Mouse (Mus musculus) neural tube, embryonic 15.5 days (tissue): ENCODE measurements at regions not wholly inside any gene's neighbourhood (a gene's known extent, or its start where the extent isn't known, plus 50 kb on each side); places are given as distances from the start of the nearest gene placed in this dataset.

Experiments
- ATAC-seq: fragments of 200-750 bp; cut with Nextera tagmentation; 2 replicates; pipeline ENCODE4 v1.8.0; 2017; ENCODE audit warnings: mild to moderate bottlenecking, moderate TSS enrichment, moderate library complexity; ENCODE audit not compliant: low FRiP score
- H3K27ac ChIP-seq: fragments of 300-500 bp; sonication (generic); replicated peaks from 2 replicates; pipeline ENCODE4 v1.5.1; 2015; ENCODE audit warnings: mild to moderate bottlenecking, inconsistent platforms
- H3K27me3 ChIP-seq: fragments of 300-500 bp; sonication (generic); replicated peaks from 2 replicates; pipeline ENCODE4 v1.6.1; 2015; ENCODE audit warnings: inconsistent platforms
- H3K36me3 ChIP-seq: fragments of 300-500 bp; sonication (generic); 2 replicates; pipeline ENCODE4 v1.6.1; 2015; ENCODE audit warnings: inconsistent platforms
- H3K4me1 ChIP-seq: fragments of 300-500 bp; sonication (generic); 2 replicates; pipeline ENCODE4 v1.6.1; 2015; ENCODE audit warnings: inconsistent platforms
- H3K4me2 ChIP-seq: fragments of 300-500 bp; sonication (generic); 2 replicates; pipeline ENCODE4 v1.6.1; 2015; ENCODE audit warnings: inconsistent platforms, mild to moderate bottlenecking, moderate library complexity
- H3K4me3 ChIP-seq: fragments of 300-500 bp; sonication (generic); replicated peaks from 2 replicates; pipeline ENCODE4 v1.5.1; 2015; ENCODE audit warnings: mild to moderate bottlenecking, inconsistent platforms
- H3K9ac ChIP-seq: fragments of 300-500 bp; sonication (generic); replicated peaks from 2 replicates; pipeline ENCODE4 v1.6.1; 2015; ENCODE audit warnings: mild to moderate bottlenecking, inconsistent platforms
- H3K9me3 ChIP-seq: fragments of 300-500 bp; sonication (generic); replicated peaks from 2 replicates; pipeline ENCODE4 v1.6.1; 2016; ENCODE audit warnings: inconsistent platforms
- WGBS: fragments of 180-500 bp; shearing (Covaris S2); methylation state at CpG from one replicate; pipeline ENCODE4 v1.1.7; 2015; ENCODE audit warnings: mixed read lengths; 5-methylcytosine and 5-hydroxymethylcytosine counted together

GRCm38 (mm10) chr10:8037986-8038631, 82.1 kb upstream of the Tab2 start:
- H3K9ac ChIP-seq = no peak overlapping the region
- H3K36me3 ChIP-seq = no peaks in the 10 kb centered on the region
- 0 out of 2 replicates have a peak overlapping the region, but pooled peaks have one; percentile 25 for H3K27ac ChIP-seq
- no peaks in the 10 kb centered on the region for H3K27me3 ChIP-seq
- H3K9me3 ChIP-seq = no peaks in the 10 kb centered on the region
- peaks cover 24% of the 10 kb centered on the region for H3K4me1 ChIP-seq
- H3K4me3 ChIP-seq = no peak overlapping the region
- no peak overlapping the region for H3K4me2 ChIP-seq
- ATAC-seq = peak; percentile 75
- 8% methylated on average over 5 of the region's 5 CpGs for WGBS

- Histone ChIP-seq H3K4me3 (no peak overlapping the region), H3K4me1 (peaks cover 24% of the 10 kb centered on the region), H3K4me2 (no peak overlapping the region), H3K36me3 (no peaks in the 10 kb centered on the region), H3K9me3 (no peaks in the 10 kb centered on the region), H3K27ac (no peak overlapping the region), H3K9ac (no peak overlapping the region), H3K27me3 (no peaks in the 10 kb centered on the region)
- WGBS = 73% methylated on average over 4 of the region's 4 CpGs
- ATAC-seq = no peak
Measured at GRCm38 (mm10) chr10:8036293-8036692, 80.3 kb upstream of the Tab2 start.

GRCm38 (mm10) chr10:8035310-8035709, 79.3 kb upstream of the Tab2 start:
- H3K36me3 ChIP-seq = no peaks in the 10 kb centered on the region
- no peaks in the 10 kb centered on the region for H3K9me3 ChIP-seq
- no peak overlapping the region for H3K4me3 ChIP-seq
- H3K27me3 ChIP-seq = no peaks in the 10 kb centered on the region
- peaks cover 24% of the 10 kb centered on the region for H3K4me1 ChIP-seq
- H3K4me2 ChIP-seq = no peak overlapping the region
- H3K9ac ChIP-seq = no peak overlapping the region
- H3K27ac ChIP-seq = no peak overlapping the region
- no peak for ATAC-seq
- 16% methylated on average over 1 of the region's 1 CpGs for WGBS

GRCm38 (mm10) chr10:8032203-8032602, 76.2 kb upstream of the Tab2 start:
- H3K9me3 ChIP-seq = no peaks in the 10 kb centered on the region
- no peaks in the 10 kb centered on the region for H3K27me3 ChIP-seq
- no peak overlapping the region for H3K27ac ChIP-seq
- H3K9ac ChIP-seq = no peak overlapping the region
- ATAC-seq = no peak
- peaks cover 12% of the 10 kb centered on the region for H3K4me1 ChIP-seq
- no peaks in the 10 kb centered on the region for H3K36me3 ChIP-seq
- 84% methylated on average over 1 of the region's 1 CpGs for WGBS
- H3K4me3 ChIP-seq = no peak overlapping the region
- H3K4me2 ChIP-seq = no peak overlapping the region

GRCm38 (mm10) chr10:8028840-8029239, 72.8 kb upstream of the Tab2 start:
- no peak for ATAC-seq
- Histone ChIP-seq H3K27ac (no peak overlapping the region), H3K27me3 (no peaks in the 10 kb centered on the region), H3K9me3 (no peaks in the 10 kb centered on the region), H3K9ac (no peak overlapping the region), H3K4me2 (no peak overlapping the region), H3K4me1 (peaks cover 4% of the 10 kb centered on the region; the same call in 1 of the 2 replicates), H3K36me3 (no peaks in the 10 kb centered on the region), H3K4me3 (no peak overlapping the region)
- 82% methylated on average over 2 of the region's 2 CpGs for WGBS

DNA sequence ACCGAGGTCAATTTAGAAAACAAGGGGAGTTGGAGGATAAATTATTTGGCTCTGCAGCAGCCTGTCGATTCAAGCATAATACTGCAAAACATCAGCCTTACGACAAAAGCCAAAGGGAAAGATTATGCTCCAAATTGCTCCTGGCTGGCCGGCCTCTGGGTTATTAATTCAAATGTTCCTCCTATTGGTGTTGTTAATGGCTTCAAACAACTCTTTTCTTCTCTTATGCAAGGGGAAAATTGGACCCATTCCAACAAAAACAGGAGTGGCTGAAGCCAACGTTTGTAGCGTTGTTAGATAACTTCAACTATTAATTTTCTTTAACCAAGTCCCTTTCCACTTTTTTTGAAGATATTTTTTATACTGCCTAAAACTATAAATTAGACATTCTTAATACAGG, 71.0 kb upstream of the Tab2 start:
- Histone ChIP-seq H3K27me3 (no peaks in the 10 kb centered on the region), H3K4me1 (peaks cover 4% of the 10 kb centered on the region; the same call in 1 of the 2 replicates), H3K9ac (no peak overlapping the region), H3K4me2 (no peak overlapping the region; the same call in 1 of the 2 replicates), H3K27ac (no peak overlapping the region), H3K4me3 (no peak overlapping the region), H3K9me3 (no peaks in the 10 kb centered on the region), H3K36me3 (no peaks in the 10 kb centered on the region)
- no peak; the same call in 1 of the 2 replicates for ATAC-seq
- WGBS = 7% methylated on average over 6 of the region's 6 CpGs

DNA sequence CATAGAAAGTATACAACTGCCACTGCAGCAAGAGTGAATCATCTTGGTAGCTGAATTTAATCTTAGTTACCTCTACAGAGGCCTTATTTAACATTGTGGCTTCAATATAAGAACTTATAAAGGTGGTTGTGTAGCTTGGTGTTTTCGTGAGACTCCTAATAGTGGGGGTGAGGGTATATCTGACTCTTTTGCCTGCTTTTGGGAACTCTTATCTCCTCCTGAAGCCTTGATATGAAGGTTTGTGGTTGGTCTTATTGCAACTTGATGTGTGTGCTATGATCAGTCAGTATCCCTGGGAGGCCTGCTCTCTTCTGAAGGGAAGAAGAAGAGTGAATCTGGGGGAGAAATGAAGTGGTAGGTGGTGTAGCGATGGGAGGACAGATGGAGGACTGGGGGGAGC, 67.7 kb upstream of the Tab2 start:
- Histone ChIP-seq H3K36me3 (no peaks in the 10 kb centered on the region), H3K27me3 (no peaks in the 10 kb centered on the region), H3K4me3 (no peak overlapping the region), H3K9ac (no peak overlapping the region), H3K9me3 (no peaks in the 10 kb centered on the region), H3K4me2 (no peak overlapping the region), H3K27ac (no peak overlapping the region), H3K4me1 (peaks cover 4% of the 10 kb centered on the region; the same call in 1 of the 2 replicates)
- WGBS = 95% methylated on average over 2 of the region's 2 CpGs
- ATAC-seq = no peak

DNA sequence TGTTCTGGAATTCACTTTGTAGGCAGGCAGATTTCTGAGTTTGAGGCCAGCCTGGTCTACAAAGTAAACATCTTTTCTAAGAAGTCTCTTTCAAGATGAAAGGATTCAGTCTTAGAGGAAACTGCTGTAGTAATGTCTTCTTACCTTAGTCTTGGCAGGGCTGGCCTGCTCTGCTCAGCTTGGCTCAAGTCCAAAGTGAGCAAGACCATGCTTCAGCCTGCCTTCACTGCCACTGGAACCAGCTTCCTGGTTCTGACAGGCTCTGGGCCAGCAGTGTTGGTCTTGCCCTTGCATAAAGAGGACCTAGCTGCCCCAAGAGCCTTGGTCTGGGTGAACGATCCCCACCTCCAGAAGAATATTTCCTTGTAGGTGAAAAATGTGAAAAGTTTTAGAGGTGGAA, 65.9 kb upstream of the Tab2 start:
- no peaks in the 10 kb centered on the region for H3K27me3 ChIP-seq
- WGBS = 86% methylated on average over 1 of the region's 1 CpGs
- H3K27ac ChIP-seq = no peak overlapping the region
- no peaks in the 10 kb centered on the region for H3K36me3 ChIP-seq
- H3K9me3 ChIP-seq = no peaks in the 10 kb centered on the region
- no peak overlapping the region for H3K9ac ChIP-seq
- peaks cover 3% of the 10 kb centered on the region; the same call in 1 of the 2 replicates for H3K4me1 ChIP-seq
- H3K4me2 ChIP-seq = no peak overlapping the region
- no peak overlapping the region for H3K4me3 ChIP-seq
- no peak for ATAC-seq

GRCm38 (mm10) chr10:8020916-8021705, 65.1 kb upstream of the Tab2 start:
- H3K36me3 ChIP-seq = no peaks in the 10 kb centered on the region
- no peak overlapping the region for H3K4me3 ChIP-seq
- no peaks in the 10 kb centered on the region for H3K9me3 ChIP-seq
- H3K27ac ChIP-seq = no peak overlapping the region
- no peak overlapping the region for H3K4me2 ChIP-seq
- no peaks in the 10 kb centered on the region for H3K27me3 ChIP-seq
- no peaks in the 10 kb centered on the region for H3K4me1 ChIP-seq
- no peak for ATAC-seq
- 63% methylated on average over 4 of the region's 4 CpGs for WGBS
- H3K9ac ChIP-seq = no peak overlapping the region

DNA sequence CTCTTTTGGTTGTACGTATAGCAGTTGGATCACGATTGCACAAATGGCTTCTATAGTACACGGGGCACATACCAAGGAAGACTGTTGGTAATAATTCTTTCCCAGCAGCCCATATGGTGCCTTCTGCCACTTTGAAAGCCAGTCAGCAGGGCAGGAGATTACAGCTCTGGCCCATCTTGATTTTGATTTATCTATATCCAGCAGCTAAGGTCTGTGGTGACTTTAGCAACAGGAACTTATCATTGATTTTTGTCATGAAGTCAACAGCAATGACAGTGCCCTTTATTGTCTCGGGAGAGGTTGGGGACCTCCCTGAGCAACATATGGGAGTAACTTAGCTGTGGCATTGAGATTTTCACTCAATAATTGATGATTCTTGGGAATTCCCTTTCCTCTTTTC, 64.1 kb upstream of the Tab2 start:
- no peak overlapping the region for H3K9ac ChIP-seq
- H3K9me3 ChIP-seq = no peaks in the 10 kb centered on the region
- WGBS = 73% methylated on average over 4 of the region's 4 CpGs
- no peak overlapping the region for H3K4me3 ChIP-seq
- H3K36me3 ChIP-seq = no peaks in the 10 kb centered on the region
- H3K4me1 ChIP-seq = no peaks in the 10 kb centered on the region
- H3K27me3 ChIP-seq = no peaks in the 10 kb centered on the region
- no peak overlapping the region for H3K4me2 ChIP-seq
- H3K27ac ChIP-seq = no peak overlapping the region
- ATAC-seq = no peak

DNA sequence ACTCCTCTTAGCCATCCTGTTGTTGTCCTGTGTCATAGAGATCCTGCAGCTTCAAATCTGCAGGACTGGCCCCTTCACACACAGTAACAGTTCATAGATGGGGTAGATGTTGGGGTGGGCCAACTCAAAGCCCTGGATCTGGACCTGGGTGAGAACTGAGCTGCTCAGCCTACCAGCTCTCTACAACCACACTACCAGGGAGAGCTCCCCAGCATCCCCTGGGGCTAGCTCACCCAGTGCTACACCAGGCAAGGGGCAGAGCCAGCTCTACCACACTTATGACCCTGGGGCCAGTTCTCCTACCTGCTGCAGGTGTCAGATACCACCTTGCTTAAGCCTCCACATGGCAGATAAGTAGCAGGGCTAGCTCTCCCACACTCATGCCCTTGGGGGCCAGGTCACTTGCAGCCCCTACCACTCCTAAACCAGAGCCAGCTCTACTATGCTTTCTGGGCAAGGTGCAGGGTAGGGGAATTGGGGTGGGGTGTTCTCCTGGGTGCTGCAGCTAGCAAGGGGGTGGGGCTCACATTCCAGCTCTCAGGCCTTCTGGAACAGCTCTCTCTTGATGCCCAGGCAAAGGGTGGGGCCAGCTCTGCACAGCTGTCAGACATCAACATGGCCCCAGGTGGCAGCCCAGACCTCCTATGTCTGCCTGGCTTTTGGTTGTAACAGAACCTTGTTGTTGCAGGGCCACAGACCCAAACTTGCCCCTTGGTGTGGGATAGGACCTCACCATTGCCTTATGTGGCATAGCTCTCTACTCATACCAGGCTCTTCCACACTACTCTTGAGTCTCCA, 62.4 kb upstream of the Tab2 start:
- Histone ChIP-seq H3K27me3 (no peaks in the 10 kb centered on the region), H3K9me3 (no peaks in the 10 kb centered on the region), H3K36me3 (no peaks in the 10 kb centered on the region)

More for the DNA sequence above, 62.4 kb upstream of the Tab2 start:
- no peak overlapping the region for H3K9ac ChIP-seq
- no peak for ATAC-seq
- no peak overlapping the region for H3K27ac ChIP-seq
- H3K4me1 ChIP-seq = no peaks in the 10 kb centered on the region
- H3K4me3 ChIP-seq = no peak overlapping the region
- no peak overlapping the region for H3K4me2 ChIP-seq
